Mouse (Mus musculus) urinary bladder, adult 2 months (tissue): ENCODE measurements around the gene Gm20518. TPM values are rescaled to one million over a fixed set of nuclear protein-coding genes. Genes with fewer than 3 reads are reported as not detected.

Source experiments
- DNase-seq: peaks from one replicate; pipeline ENCODE4 v3.0.0; 2022; ENCODE audit warnings: low spot score
- polyA plus RNA-seq: library from polyadenylated mRNA; depleted of rRNA; stranded (reverse); fragments of >200 nt; gene quantifications from 2 replicates; pipeline ENCODE4 v1.2.3, GENCODE M21; 2012

Gm20518 gene
- polyA plus RNA-seq, 1 experiment: 0.70 TPM

DNA sequence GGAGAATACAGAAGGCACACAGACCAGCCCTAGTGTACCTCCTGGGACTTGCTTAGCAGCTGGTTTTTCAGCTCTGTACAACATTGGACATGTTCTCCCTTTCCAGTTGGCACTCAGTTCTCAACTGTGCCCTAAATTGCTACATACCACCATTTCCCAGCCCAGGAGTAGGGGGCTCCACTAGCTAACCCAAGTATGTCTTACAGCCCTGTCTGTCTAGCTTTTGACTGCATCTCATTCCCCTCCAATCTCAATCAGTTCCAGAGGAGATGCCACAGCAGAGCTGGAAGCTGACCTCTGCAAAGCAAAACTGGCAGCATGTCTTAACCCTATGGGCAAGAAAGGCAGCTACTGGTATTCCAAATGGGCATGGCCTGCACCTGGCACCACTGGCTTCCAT, 4.6 kb upstream of the Gm20518 start:
- no peak for DNase-seq

- DNase-seq: no peak
Measured at GRCm38 (mm10) chr16:17893923-17894322, 2.5 kb upstream of the Gm20518 start, which contains the start of gene Tssk1. Tssk1 (plus strand) TSS chr16:17894223.

DNA sequence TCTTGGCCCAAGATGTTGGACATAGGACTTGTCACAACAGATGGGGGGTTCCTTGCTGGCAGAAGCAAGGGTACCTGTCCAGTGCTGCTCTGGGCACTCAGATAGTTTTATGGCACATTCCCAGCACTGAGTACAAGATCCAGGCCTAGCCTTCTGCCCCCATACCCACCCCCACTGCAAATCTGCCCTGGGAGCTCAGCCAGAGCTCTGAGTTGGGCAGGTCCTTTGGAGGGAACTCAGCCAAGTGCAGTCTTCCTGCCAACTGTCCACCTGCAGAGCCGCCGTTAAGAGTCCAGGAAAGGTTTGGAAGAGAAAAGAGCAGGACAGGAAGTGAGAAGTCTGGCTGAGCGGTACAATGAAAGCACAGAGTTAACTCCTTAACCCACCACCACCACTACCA, 1.1 kb upstream of the Gm20518 start:
- DNase-seq: no peak

- DNase-seq: peak; percentile 58
Measured at GRCm38 (mm10) chr16:17890917-17891566, 429 bp downstream of the Gm20518 start.

GRCm38 (mm10) chr16:17890342-17890727, 1.1 kb downstream of the Gm20518 start:
- no peak for DNase-seq

GRCm38 (mm10) chr16:17889689-17890341, 1.7 kb downstream of the Gm20518 start:
- no peak for DNase-seq

GRCm38 (mm10) chr16:17884116-17884515, 7.4 kb downstream of the Gm20518 start:
- no peak for DNase-seq

GRCm38 (mm10) chr16:17882196-17882595, 9.3 kb downstream of the Gm20518 start:
- DNase-seq: no peak

DNA sequence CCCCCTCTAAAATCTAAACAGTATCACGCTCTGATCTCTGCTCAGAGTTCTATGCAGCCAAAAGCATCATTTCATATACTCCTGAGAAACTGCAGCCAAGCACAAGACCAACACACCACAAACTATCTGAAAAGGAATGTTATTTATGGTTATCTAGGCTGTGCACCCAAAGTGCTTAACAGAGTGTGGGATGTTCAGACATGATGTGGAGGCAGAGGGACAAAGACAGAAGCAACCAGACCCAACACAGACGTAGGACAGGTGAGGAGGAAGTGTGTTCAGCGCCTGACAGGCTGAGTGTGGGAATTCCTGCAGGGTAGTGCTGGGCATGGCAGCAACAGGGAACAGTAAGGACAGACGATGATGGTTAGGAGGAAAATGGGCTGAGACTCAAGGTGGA, 11.9 kb downstream of the Gm20518 start:
- DNase-seq: no peak

- no peak for DNase-seq
Measured at GRCm38 (mm10) chr16:17876096-17876495, 15.4 kb downstream of the Gm20518 start.

DNA sequence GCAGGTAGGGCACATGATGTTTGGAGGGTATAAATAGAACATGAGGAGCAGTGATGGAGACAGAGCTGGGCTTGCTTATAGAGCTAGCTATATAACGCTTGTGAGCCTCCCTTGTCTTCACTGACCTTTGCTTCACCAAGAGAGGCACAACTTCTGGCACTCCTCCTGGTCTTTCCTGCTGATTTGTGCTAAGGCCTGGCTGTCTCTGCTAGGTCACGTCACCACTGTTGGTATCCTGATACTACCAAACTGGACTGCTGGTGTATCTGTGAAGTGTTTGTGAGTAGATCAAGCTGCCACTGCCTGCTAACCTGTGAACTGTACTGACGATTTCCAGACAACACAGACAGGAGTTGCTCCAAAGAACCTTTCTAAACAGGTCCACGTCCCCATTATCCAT, 16.3 kb downstream of the Gm20518 start:
- no peak for DNase-seq

- DNase-seq: no peak
Measured at GRCm38 (mm10) chr16:17872995-17873394, 18.5 kb downstream of the Gm20518 start.

GRCm38 (mm10) chr16:17871248-17871647, 20.2 kb downstream of the Gm20518 start:
- DNase-seq: no peak

GRCm38 (mm10) chr16:17865770-17866169, 25.7 kb downstream of the Gm20518 start:
- no peak for DNase-seq

DNA sequence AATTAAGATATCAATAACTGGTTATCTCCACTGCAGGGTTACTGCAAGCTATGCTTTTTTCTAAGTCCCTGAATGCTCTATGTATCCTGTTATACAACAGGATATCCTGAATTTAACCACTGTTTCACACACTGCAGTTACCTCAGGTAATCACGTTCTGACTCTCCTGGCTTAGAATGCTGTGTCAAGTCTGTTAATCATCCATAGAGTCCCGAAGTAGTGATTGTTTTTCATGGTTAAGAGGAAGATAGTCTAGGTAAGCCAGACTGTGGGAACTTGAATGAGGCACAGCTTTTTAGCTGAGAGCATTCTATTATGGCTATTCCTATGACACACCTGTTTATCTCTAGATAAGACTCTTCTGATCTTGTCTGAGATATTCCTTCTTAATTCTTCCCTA, 26.2 kb downstream of the Gm20518 start:
- DNase-seq: no peak

DNA sequence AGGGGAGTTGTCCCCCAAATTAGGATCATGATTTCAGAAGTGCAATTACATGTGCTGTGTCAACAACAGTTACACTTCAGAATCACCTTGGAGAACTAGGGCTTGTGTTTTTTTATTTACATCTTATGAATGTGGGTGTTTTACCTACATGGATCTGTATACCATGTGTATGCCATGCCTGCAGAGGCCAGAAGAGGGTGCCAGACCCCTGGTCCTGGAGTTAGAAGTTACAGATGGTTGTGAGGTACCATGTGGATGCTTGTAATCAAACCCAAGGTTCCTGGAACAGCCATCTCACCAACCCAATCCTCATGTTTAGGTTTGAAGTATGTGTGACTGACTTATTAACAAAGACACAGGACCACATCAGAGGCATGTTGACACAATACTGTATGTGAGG, 32.9 kb downstream of the Gm20518 start:
- no peak for DNase-seq

DNA sequence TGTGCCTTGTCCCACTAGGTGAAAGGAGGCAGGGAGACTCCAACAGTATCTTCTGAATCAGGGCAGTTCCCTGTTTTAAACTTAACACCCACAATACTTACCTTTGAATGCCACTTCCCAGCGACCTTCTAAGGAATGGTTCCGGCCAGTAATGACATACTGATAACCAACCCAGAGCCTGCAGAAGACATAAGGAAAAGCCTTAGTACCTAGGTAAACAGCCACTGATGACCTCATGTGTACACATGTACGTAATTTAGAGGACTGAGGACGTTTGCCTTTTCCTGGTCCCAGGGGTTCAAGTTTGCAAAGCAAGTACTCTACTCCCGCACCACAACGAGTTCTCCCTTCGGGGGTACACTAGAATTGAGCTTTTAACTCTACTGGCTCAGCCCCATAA, 34.3 kb downstream of the Gm20518 start:
- DNase-seq: no peak

- DNase-seq: no peak
Measured at GRCm38 (mm10) chr16:17853263-17853662, 38.2 kb downstream of the Gm20518 start.

DNA sequence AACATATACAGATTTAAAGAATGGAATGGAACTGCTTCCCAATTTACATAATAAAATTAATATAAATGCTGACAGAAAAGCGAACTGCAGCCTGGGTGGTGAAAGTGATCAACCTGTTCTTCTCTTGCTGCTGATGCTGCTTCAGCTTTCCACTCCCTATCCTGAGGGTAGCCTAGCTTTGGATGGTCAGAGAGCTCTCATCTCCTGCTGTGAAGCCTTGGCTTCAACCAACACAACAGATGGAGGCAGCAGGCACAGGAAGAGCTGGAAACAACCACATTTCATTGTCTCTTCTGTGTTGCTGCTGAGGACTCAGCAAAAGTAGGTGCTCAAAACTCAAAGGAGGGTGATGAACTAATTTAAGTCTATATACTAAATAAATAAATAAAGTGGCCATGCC, 39.6 kb downstream of the Gm20518 start:
- no peak for DNase-seq

- no peak for DNase-seq
Measured at GRCm38 (mm10) chr16:17851331-17851730, 40.1 kb downstream of the Gm20518 start.

DNA sequence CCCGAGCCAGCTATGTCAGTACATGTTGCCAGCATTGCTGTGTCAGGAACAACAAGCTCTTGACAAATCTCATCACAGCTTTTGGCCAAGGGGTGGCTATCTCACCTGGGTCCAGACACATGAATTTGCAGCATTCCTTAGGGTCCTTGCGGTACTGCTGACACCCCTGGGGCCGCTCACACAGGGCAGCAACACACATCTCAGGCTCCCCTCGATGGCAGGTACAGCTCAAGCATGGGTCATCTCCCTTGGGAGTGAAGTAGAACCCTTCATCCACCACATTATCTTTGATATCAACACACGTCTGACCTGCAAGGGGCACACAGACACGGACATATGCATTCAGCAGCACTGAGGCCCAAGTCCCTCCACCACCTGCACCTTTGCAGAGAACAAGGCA, 42.0 kb downstream of the Gm20518 start:
- no peak for DNase-seq

- DNase-seq: no peak
Measured at GRCm38 (mm10) chr16:17848928-17849327, 42.5 kb downstream of the Gm20518 start.

DNA sequence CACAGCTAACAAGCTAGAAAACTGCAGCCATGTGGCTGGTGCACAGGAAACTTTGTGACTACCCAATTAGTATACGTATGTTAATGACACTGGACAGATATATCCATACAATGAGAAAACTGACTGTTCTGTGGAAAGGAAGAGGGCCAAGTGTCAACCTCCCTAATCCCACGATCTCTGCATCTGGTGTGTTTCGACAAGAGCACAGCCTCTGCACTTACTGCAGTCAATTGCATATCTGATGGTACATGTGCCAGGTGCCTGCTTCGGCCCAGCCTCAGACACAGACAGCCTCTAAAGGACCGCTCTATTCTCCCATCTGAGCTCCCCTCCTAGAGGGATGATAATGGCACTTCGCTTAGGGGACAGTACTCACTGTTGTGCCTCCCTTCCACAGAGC, 43.0 kb downstream of the Gm20518 start:
- no peak for DNase-seq
